Mouse (Mus musculus) olfactory bulb, adult 2 months (tissue): ENCODE measurements at regions not wholly inside any gene's neighbourhood (a gene's known extent, or its start where the extent isn't known, plus 50 kb on each side); places are given as distances from the start of the nearest gene placed in this dataset.

Source experiments
- CTCF ChIP-seq: fragments of 200-500 bp; IDR thresholded peaks from 2 replicates; pipeline ENCODE4 v1.5.1; 2012; ENCODE audit warnings: low read depth, mild to moderate bottlenecking, low read length, moderate library complexity; ENCODE audit not compliant: insufficient read depth
- POLR2A ChIP-seq: fragments of 200-500 bp; IDR thresholded peaks from 2 replicates; pipeline ENCODE4 v1.6.1; 2012; ENCODE audit warnings: mild to moderate bottlenecking, low read depth, low read length, moderate library complexity; ENCODE audit not compliant: insufficient read depth

GRCm38 (mm10) chr10:111097245-111097644 is 67.3 kb upstream of the Osbpl8 start:
- TF ChIP-seq POLR2A (no peak), CTCF (no peak)
